Mouse (Mus musculus) cerebellum, adult 2 months (tissue): ENCODE results near the gene Slitrk3.

Source experiments
- CTCF ChIP-seq: fragments of 200-500 bp; IDR thresholded peaks from 2 replicates; pipeline ENCODE4 v1.5.1; 2011; ENCODE audit warnings: low read depth, mild to moderate bottlenecking, control low read depth, low read length, moderate library complexity, borderline replicate concordance; ENCODE audit not compliant: insufficient read depth
- POLR2A ChIP-seq: fragments of 200-500 bp; IDR thresholded peaks from 2 replicates; pipeline ENCODE4 v1.6.1; 2011; ENCODE audit warnings: low read length, control low read depth, borderline replicate concordance; ENCODE audit not compliant: insufficient read depth

- TF ChIP-seq CTCF (peak; percentile 73), POLR2A (no peak)
Observed at GRCm38 (mm10) chr3:73065823-73066755, 8.5 kb upstream of the Slitrk3 start.
